Mouse (Mus musculus) kidney, postnatal 10 days (tissue): Measurements from ENCODE around the gene Tiam2.
A peak's percentile ranks its signal among the peaks of the same experiment; 100 is the strongest.

Source experiments
- DNase-seq: peaks from one replicate; pipeline ENCODE4 v3.0.0; 2021; ENCODE audit warnings: mixed read lengths

Gene Tiam2

DNA sequence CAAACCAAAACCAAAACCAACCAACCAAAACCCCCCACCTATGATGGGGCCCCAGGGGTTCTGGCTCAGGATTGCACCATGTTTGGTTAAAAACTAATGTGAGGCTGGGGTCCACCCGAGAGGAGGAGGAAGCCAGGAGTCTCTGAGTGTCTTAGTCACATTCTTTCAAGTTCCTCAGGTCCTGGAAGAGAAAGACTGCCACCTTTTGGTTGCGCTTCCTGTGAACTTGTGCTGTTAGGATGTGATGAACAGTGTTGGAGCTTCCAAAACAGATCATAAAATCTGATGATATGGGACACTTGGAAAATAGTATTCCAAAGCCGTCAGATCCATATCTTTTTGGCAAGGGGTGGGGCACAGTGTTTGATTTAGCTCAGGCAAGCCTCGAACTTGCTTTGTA, 174.6 kb downstream of the Tiam2 start:
- no peak for DNase-seq

- no peak for DNase-seq
Measured at GRCm38 (mm10) chr17:3505711-3506110, 179.3 kb downstream of the Tiam2 start.

DNA sequence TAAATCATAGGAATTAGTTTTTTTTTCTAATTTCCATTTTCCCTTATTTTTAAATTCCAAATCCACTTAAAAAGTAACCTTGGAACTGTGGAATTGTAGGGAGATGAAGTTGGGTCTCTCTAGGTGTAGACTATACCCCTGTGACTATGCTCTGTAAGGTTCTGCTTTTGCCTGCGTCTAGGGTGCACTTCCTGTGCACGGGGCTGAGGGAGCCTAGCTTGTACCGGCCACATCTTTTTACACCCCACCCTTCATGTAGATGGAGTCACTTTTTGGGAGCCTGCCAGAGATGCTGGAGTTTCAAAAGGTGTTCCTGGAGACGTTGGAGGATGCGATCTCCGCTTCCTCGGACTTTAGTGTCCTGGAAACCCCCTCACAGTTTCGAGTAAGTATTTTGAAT, 180.1 kb downstream of the Tiam2 start:
- no peak for DNase-seq

- DNase-seq = peak; percentile 81
Measured at GRCm38 (mm10) chr17:3509841-3510240, 183.5 kb downstream of the Tiam2 start.

DNA sequence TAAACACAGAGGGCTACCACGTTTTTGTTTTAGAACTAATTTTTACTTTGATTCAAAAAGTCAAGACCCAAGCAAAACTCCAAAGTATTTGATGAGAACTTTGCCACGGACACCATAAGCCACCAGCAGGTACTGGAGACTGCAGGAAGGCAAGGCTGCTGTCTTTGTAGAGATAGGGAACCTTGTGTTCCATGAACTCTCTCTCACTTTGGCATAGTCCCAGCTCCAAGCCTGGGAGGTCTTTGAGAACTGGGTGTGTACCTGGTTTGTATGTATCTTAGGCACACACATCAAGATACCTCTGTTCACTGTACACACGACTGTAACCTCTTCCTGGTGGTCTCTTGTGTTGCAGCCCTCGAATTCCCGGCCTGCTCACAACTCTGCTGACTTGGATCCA, 187.9 kb downstream of the Tiam2 start:
- no peak for DNase-seq

- DNase-seq = no peak
Measured at GRCm38 (mm10) chr17:3515851-3516250, 189.5 kb downstream of the Tiam2 start.

DNA sequence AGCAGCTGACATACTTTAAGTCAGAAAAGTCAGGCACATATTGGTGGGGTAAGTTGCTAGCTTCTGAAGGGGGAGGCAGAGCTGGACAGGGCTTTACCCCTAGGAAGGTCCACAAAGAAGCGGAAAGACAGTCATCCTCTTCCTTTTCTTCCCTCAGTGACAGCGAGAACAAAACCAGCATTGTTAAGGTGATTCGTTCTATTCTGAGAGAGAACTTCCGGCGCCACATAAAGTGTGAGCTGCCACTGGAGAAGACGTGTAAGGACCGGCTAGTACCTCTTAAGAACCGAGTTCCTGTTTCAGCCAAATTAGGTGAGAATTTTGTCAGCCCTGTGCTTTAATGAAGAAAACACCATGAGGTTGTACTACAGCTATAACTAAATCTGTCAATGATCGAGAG, 190.0 kb downstream of the Tiam2 start:
- no peak for DNase-seq

- no peak for DNase-seq
Measured at GRCm38 (mm10) chr17:3520344-3520743, 194.0 kb downstream of the Tiam2 start.

DNA sequence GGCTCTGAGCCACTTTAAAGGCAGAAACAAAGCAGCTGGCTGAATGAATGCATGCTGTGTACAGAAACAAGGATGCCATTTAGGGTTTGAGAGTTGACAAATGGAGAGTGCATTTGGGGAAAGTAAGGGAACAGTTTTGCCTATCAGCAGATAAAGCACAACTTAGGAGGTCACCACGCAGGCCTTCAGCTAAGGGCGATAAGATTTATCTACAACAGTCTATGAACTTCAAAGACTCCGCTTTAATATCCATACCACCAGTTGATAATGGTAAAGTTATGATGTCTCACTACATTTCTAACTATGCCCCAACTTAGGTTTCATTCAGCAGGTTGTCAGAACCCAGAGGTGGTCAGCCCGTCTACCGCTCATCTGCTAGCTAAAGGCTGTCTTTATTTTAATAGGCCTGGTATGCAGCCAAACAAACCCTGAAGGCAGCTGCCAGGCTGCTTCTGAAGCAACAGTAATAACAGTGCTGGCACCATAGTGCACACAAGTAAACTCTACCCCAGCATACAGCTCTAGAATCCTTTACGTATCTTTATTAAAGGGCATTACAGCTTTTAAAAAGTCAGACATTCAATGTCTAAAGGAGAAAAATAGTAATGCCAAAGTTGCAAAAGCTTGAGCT, 201.6 kb downstream of the Tiam2 start:
- no peak for DNase-seq

- no peak for DNase-seq
Measured at GRCm38 (mm10) chr17:3529523-3529922, 203.2 kb downstream of the Tiam2 start.

GRCm38 (mm10) chr17:3530549-3530948, 204.2 kb downstream of the Tiam2 start:
- no peak for DNase-seq

- no peak for DNase-seq
Measured at GRCm38 (mm10) chr17:3531641-3532040, 205.3 kb downstream of the Tiam2 start.

- no peak for DNase-seq
Measured at GRCm38 (mm10) chr17:3532254-3532653, 205.9 kb downstream of the Tiam2 start, which contains the start of gene Cldn20. Cldn20 (plus strand) TSS chr17:3532554.

GRCm38 (mm10) chr17:3533425-3533824, 207.1 kb downstream of the Tiam2 start:
- peak; percentile 34 for DNase-seq

GRCm38 (mm10) chr17:3540304-3540703, 213.9 kb downstream of the Tiam2 start:
- no peak for DNase-seq

GRCm38 (mm10) chr17:3541033-3541432, 214.7 kb downstream of the Tiam2 start:
- DNase-seq = no peak

- no peak for DNase-seq
Measured at GRCm38 (mm10) chr17:3547725-3548124, 221.4 kb downstream of the Tiam2 start.

- DNase-seq = no peak
Measured at GRCm38 (mm10) chr17:3556251-3556650, 229.9 kb downstream of the Tiam2 start.

- DNase-seq = peak; percentile 98
Measured at GRCm38 (mm10) chr17:3557331-3558311, 231.2 kb downstream of the Tiam2 start, which contains the start of gene Tfb1m. Tfb1m (minus strand) TSS chr17:3557781.

DNA sequence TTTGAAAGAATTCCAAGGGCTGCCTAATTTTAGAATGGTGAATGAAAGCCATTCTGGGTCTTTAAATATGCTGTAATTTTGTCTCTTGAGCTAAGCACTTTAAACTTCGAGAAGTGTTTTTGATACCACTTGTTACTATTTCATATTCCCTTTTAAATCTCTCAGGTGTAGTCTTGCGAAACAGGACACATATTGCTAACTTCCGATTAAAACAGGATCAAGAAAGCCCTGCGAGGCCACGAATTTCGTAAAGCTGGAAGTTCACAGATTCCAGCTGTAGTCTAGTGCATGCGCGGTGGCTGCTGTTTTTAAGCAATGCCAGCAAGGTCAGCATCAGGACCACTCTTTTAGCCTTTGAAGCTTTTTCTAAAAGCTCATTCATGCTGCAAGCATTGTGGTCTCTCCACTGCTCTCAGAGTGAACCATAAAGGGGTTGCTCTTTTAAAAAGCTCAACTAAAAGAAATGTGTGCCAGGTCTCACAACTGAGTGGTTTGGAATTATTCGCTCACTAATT, 232.0 kb downstream of the Tiam2 start:
- DNase-seq = peak; percentile 13

DNA sequence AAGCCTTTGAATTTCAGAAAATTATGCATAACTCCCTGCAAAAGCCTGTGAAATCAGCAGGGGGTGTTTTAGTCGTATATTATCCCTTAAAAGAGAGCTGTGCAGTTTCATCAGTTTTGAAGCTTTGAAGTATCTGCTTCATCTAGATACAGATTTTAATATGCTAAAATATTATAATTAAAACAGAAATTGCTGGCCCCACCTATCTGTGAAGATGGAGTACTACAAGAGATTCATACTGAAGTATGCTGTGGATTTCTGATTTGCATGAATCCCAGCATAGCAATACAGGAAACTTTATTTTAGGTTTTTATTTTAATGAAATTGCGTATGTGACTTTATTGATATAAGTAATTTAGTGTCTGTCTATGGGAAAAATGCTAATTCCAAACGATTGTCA, 234.2 kb downstream of the Tiam2 start:
- DNase-seq = no peak

DNA sequence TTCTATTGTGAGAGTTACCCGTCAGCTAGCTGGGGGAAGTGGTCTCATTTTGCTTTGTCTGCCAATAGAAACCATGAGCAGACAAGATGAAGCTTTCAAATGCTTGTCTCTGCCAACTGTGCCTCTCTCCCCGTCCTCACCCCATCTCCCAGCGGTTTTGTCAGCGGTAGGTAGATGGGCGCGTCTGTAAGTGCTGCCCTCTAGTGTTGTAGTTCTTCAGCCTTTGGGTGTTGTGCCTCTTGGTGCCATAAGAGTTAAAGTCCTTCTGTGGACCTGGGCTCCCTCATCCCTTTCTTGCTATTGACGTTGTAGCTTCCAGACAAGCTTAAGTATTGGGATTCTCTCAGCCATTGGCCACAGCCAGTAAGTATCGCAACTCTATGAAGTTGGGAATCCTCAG, 236.0 kb downstream of the Tiam2 start:
- DNase-seq = no peak

- DNase-seq = peak; percentile 87
Measured at GRCm38 (mm10) chr17:3570876-3571275, 244.5 kb downstream of the Tiam2 start.
